Mouse (Mus musculus): Measurements from ENCODE around the gene Gjd2. TPM values are rescaled to one million over a fixed set of nuclear protein-coding genes. Genes with fewer than 3 reads are reported as not detected.

Gene Gjd2
- polyA plus RNA-seq, 1 experiment from 2014 or later: 0.80 TPM

- no peaks in the 10 kb centered on the region for H3K36me3 ChIP-seq (ENCODE audit: control insufficient read depth, insufficient read depth, low read length)
- no peaks in the 10 kb centered on the region for H3K27me3 ChIP-seq (ENCODE audit: control insufficient read depth, insufficient read depth, low read length)
- H3K9ac ChIP-seq (ENCODE audit: low read length): no peak overlapping the region
- no peak overlapping the region for H3K4me3 ChIP-seq (replicated peaks; ENCODE audit: low read length)
- H3K27ac ChIP-seq (ENCODE audit: low read length): no peak overlapping the region
- no peaks in the 10 kb centered on the region for H3K4me1 ChIP-seq (ENCODE audit: control insufficient read depth, insufficient read depth, low read length)
- ATAC-seq (ENCODE audit: insufficient read depth, low FRiP score): no peak
- 65% methylated on average over 2 of the region's 2 CpGs for WGBS
- no peak overlapping the region for H3K4me2 ChIP-seq (ENCODE audit: low read depth, low read length)
- no peaks in the 10 kb centered on the region for H3K9me3 ChIP-seq (replicated peaks; ENCODE audit: control insufficient read depth, low read length)
These were observed 28.5 kb downstream of the Gjd2 start for GRCm38 (mm10) chr2:113984890-113985289.

GRCm38 (mm10) chr2:113980664-113981063 lies 32.8 kb downstream of the Gjd2 start:
- WGBS: 50% methylated on average over 8 of the region's 8 CpGs
- Histone ChIP-seq H3K27me3 (ENCODE audit: control insufficient read depth, insufficient read depth, low read length) (no peaks in the 10 kb centered on the region), H3K4me1 (ENCODE audit: control insufficient read depth, insufficient read depth, low read length) (no peaks in the 10 kb centered on the region), H3K27ac (ENCODE audit: low read length) (no peak overlapping the region), H3K9ac (ENCODE audit: low read length) (no peak overlapping the region), H3K36me3 (ENCODE audit: control insufficient read depth, insufficient read depth, low read length) (no peaks in the 10 kb centered on the region), H3K4me2 (ENCODE audit: low read depth, low read length) (no peak overlapping the region), H3K4me3 (replicated peaks; ENCODE audit: low read length) (no peak overlapping the region), H3K9me3 (replicated peaks; ENCODE audit: control insufficient read depth, low read length) (no peaks in the 10 kb centered on the region)
- ATAC-seq (ENCODE audit: insufficient read depth, low FRiP score): no peak

- no peaks in the 10 kb centered on the region for H3K4me1 ChIP-seq (ENCODE audit: control insufficient read depth, insufficient read depth, low read length)
- no peaks in the 10 kb centered on the region for H3K9me3 ChIP-seq (replicated peaks; ENCODE audit: control insufficient read depth, low read length)
- no peak overlapping the region for H3K9ac ChIP-seq (ENCODE audit: low read length)
- H3K4me2 ChIP-seq (ENCODE audit: low read depth, low read length): no peak overlapping the region
- no peak for ATAC-seq (ENCODE audit: insufficient read depth, low FRiP score)
- H3K27ac ChIP-seq (ENCODE audit: low read length): no peak overlapping the region
- no peaks in the 10 kb centered on the region for H3K27me3 ChIP-seq (ENCODE audit: control insufficient read depth, insufficient read depth, low read length)
- no peak overlapping the region for H3K4me3 ChIP-seq (replicated peaks; ENCODE audit: low read length)
- 61% methylated on average over 5 of the region's 5 CpGs for WGBS
- no peaks in the 10 kb centered on the region for H3K36me3 ChIP-seq (ENCODE audit: control insufficient read depth, insufficient read depth, low read length)
These were observed 35.2 kb downstream of the Gjd2 start for GRCm38 (mm10) chr2:113978151-113978771.

GRCm38 (mm10) chr2:113973950-113974349 lies 39.5 kb downstream of the Gjd2 start:
- WGBS: 66% methylated on average over 7 of the region's 7 CpGs

GRCm38 (mm10) chr2:113966421-113966820 lies 47.0 kb downstream of the Gjd2 start:
- ATAC-seq (ENCODE audit: insufficient read depth, low FRiP score): no peak
- H3K9me3 ChIP-seq (replicated peaks; ENCODE audit: control insufficient read depth, low read length): no peaks in the 10 kb centered on the region
- no peak overlapping the region for H3K27ac ChIP-seq (ENCODE audit: low read length)
- no peaks in the 10 kb centered on the region for H3K4me1 ChIP-seq (ENCODE audit: control insufficient read depth, insufficient read depth, low read length)
- no peak overlapping the region for H3K4me2 ChIP-seq (ENCODE audit: low read depth, low read length)
- no peak overlapping the region for H3K9ac ChIP-seq (ENCODE audit: low read length)
- H3K36me3 ChIP-seq (ENCODE audit: control insufficient read depth, insufficient read depth, low read length): no peaks in the 10 kb centered on the region
- WGBS: 38% methylated on average over 4 of the region's 4 CpGs
- H3K27me3 ChIP-seq (ENCODE audit: control insufficient read depth, insufficient read depth, low read length): no peaks in the 10 kb centered on the region
- no peak overlapping the region for H3K4me3 ChIP-seq (replicated peaks; ENCODE audit: low read length)

More at GRCm38 (mm10) chr2:113973950-113974349, 39.5 kb downstream of the Gjd2 start:
- H3K9ac ChIP-seq (ENCODE audit: low read length): no peak overlapping the region
- no peaks in the 10 kb centered on the region for H3K9me3 ChIP-seq (replicated peaks; ENCODE audit: control insufficient read depth, low read length)
- no peak for ATAC-seq (ENCODE audit: insufficient read depth, low FRiP score)
- no peak overlapping the region for H3K27ac ChIP-seq (ENCODE audit: low read length)
- H3K36me3 ChIP-seq (ENCODE audit: control insufficient read depth, insufficient read depth, low read length): no peaks in the 10 kb centered on the region
- no peaks in the 10 kb centered on the region for H3K4me1 ChIP-seq (ENCODE audit: control insufficient read depth, insufficient read depth, low read length)
- no peaks in the 10 kb centered on the region for H3K27me3 ChIP-seq (ENCODE audit: control insufficient read depth, insufficient read depth, low read length)
- H3K4me2 ChIP-seq (ENCODE audit: low read depth, low read length): no peak overlapping the region
- H3K4me3 ChIP-seq (replicated peaks; ENCODE audit: low read length): no peak overlapping the region

Other genes starting within 250 kb of the Gjd2 start
- gene Scg5, start 184.5 kb downstream of the Gjd2 start, polyA plus RNA-seq (2015; fragmentation: Nextera tagmentation; extraction: Ambion mirVana): 9.6 and 12.6 TPM in 2 replicates
- gene Arhgap11a, start 165.0 kb downstream of the Gjd2 start, polyA plus RNA-seq (2015; fragmentation: Nextera tagmentation; extraction: Ambion mirVana): 20.8 and 24.1 TPM in 2 replicates
- 71.6 and 489 TPM in 2 replicates for gene Actc1, start 39.9 kb upstream of the Gjd2 start, polyA plus RNA-seq (2015; fragmentation: Nextera tagmentation; extraction: Ambion mirVana)
- 37.2 and 40.5 TPM in 2 replicates for gene Aqr, start 173.4 kb upstream of the Gjd2 start, polyA plus RNA-seq (2015; fragmentation: Nextera tagmentation; extraction: Ambion mirVana)
- gene Zfp770, start 187.8 kb upstream of the Gjd2 start, polyA plus RNA-seq (2015; fragmentation: Nextera tagmentation; extraction: Ambion mirVana): 3.1 and 3.4 TPM in 2 replicates